Mouse (Mus musculus): ENCODE data around the gene Mboat2.

DNA sequence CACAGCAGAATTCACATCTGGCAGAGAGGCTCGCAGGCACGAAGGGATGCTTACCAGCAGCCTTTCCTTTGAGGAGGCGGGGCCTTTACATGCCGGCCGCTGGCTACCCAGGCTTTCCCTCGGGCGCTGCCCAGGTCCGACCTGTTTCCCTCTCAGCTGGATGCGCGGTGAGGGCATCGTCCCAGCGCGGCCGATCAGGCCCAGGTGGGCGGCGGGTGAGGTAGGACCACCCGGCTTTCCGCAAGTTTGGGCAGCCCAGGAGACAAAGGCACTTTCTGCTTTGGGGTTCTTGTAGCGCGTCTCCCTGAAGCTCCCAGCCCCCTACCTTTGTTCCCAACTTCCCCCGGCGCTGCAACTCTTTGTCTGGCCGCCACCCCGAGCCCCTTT is at the start of gene Mboat2:
- no peak for TF ChIP-seq CTCF (conservative IDR thresholded peaks at IDR 0.05; ENCODE audit: insufficient read depth, insufficient read length, low read depth, low read length)
- TF ChIP-seq POLR2A (IDR thresholded peaks at IDR 0.05; ENCODE audit: low read depth, low read length): no peak

All from kidney, adult 2 months (tissue).